Mouse (Mus musculus) telencephalon, adult 2 months (tissue): Measurements from ENCODE around the gene Otud7b.

Experiments
- DNase-seq: peaks from one replicate; pipeline ENCODE4 v3.0.0-alpha.2; 2011; ENCODE audit warnings: low read depth, low spot score

Otud7b gene

GRCm38 (mm10) chr3:96084146-96084755, 20.1 kb upstream of the Otud7b start:
- DNase-seq = no peak

- DNase-seq = no peak
Measured at GRCm38 (mm10) chr3:96087219-96087618, 17.1 kb upstream of the Otud7b start.

- no peak for DNase-seq
Measured at GRCm38 (mm10) chr3:96087801-96088200, 16.5 kb upstream of the Otud7b start.

GRCm38 (mm10) chr3:96089882-96090489, 14.3 kb upstream of the Otud7b start:
- no peak for DNase-seq

GRCm38 (mm10) chr3:96091146-96091545, 13.2 kb upstream of the Otud7b start:
- DNase-seq = no peak

- no peak for DNase-seq
Measured at GRCm38 (mm10) chr3:96091966-96092365, 12.4 kb upstream of the Otud7b start.

GRCm38 (mm10) chr3:96093509-96093908, 10.8 kb upstream of the Otud7b start:
- no peak for DNase-seq

- DNase-seq = no peak
Measured at GRCm38 (mm10) chr3:96094203-96094602, 10.1 kb upstream of the Otud7b start.

- DNase-seq = no peak
Measured at GRCm38 (mm10) chr3:96098168-96098567, 6.2 kb upstream of the Otud7b start.

- no peak for DNase-seq
Measured at GRCm38 (mm10) chr3:96098616-96099267, 5.6 kb upstream of the Otud7b start.

- peak; percentile 70 for DNase-seq
Measured at GRCm38 (mm10) chr3:96102100-96102872, 2.0 kb upstream of the Otud7b start.

- DNase-seq = no peak
Measured at GRCm38 (mm10) chr3:96103901-96104260, 446 bp upstream of the Otud7b start.

GRCm38 (mm10) chr3:96105232-96105747, 963 bp downstream of the Otud7b start:
- DNase-seq = no peak

- DNase-seq = no peak
Measured at GRCm38 (mm10) chr3:96106151-96106550, 1.8 kb downstream of the Otud7b start.

GRCm38 (mm10) chr3:96108315-96108714, 4.0 kb downstream of the Otud7b start:
- DNase-seq = peak; percentile 56

- no peak for DNase-seq
Measured at GRCm38 (mm10) chr3:96113251-96113650, 8.9 kb downstream of the Otud7b start.

GRCm38 (mm10) chr3:96118142-96118541, 13.8 kb downstream of the Otud7b start:
- peak; percentile 71 for DNase-seq

GRCm38 (mm10) chr3:96118702-96119101, 14.4 kb downstream of the Otud7b start:
- no peak for DNase-seq

GRCm38 (mm10) chr3:96124235-96124634, 19.9 kb downstream of the Otud7b start:
- no peak for DNase-seq

GRCm38 (mm10) chr3:96128128-96128527, 23.8 kb downstream of the Otud7b start:
- DNase-seq = no peak

GRCm38 (mm10) chr3:96132478-96132877, 28.2 kb downstream of the Otud7b start:
- DNase-seq = no peak

GRCm38 (mm10) chr3:96133327-96133905, 29.1 kb downstream of the Otud7b start:
- no peak for DNase-seq
